Mouse (Mus musculus): ENCODE measurements around the gene Arhgap21. TPM values are rescaled to one million over a fixed set of nuclear protein-coding genes. Genes with fewer than 3 reads are reported as not detected.
"Not testable (repeated sequence)": the region's sequence is repeated elsewhere in the genome, so short reads cannot be mapped to it uniquely, and the experiment has no call there.

Gene Arhgap21
- polyA plus RNA-seq, 1 experiment from 2014 or later: 40.9 TPM

DNA sequence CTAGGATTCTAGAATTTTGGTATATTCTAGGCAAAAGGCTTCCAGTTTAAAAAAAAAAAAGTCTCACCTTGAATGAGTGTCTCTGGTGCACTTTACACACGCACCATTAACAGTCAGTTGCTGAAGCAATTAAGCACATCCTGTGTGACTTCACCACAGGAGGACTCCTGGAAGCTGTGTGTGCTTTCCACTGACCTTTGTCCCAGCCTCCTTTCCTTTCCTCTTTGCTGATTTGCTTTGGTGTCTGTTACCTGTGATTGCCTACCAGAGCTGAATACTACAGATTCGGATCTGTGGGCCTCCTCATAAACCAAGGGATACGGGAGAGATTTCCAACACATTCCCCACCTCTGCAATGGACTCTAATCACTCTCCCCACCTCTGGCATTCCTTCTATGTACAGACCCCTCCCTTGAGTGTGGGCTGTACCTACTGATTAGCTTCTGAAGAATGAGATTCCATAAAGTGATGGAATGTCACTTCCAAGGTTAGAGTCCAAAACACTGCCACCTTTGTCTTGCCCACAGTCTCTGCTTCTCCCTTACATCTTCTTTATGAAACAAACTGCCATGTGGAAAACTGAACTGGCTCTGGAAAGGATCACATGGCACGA, 32.0 kb downstream of the Arhgap21 start:
- H3K27me3 ChIP-seq (ENCODE audit: control insufficient read depth, insufficient read depth, low read depth, low read length): no peaks in the 10 kb centered on the region
- H3K27ac ChIP-seq (ENCODE audit: low read length): no peak overlapping the region
- H3K9me3 ChIP-seq (replicated peaks; ENCODE audit: control insufficient read depth, low read length, poor library complexity, severe bottlenecking): no peaks in the 10 kb centered on the region
- H3K4me2 ChIP-seq (ENCODE audit: low read length): no peak overlapping the region
- no peaks in the 10 kb centered on the region for H3K36me3 ChIP-seq (ENCODE audit: control insufficient read depth, insufficient read depth, low read length)
- no peak overlapping the region for H3K9ac ChIP-seq (ENCODE audit: low read depth, low read length)
- WGBS: 77% methylated on average over 4 of the region's 4 CpGs
- H3K4me1 ChIP-seq (ENCODE audit: control insufficient read depth, insufficient read depth, low read length): peaks cover 13% of the 10 kb centered on the region
- ATAC-seq: no peak
- H3K4me3 ChIP-seq (ENCODE audit: low read depth, low read length): no peak overlapping the region

DNA sequence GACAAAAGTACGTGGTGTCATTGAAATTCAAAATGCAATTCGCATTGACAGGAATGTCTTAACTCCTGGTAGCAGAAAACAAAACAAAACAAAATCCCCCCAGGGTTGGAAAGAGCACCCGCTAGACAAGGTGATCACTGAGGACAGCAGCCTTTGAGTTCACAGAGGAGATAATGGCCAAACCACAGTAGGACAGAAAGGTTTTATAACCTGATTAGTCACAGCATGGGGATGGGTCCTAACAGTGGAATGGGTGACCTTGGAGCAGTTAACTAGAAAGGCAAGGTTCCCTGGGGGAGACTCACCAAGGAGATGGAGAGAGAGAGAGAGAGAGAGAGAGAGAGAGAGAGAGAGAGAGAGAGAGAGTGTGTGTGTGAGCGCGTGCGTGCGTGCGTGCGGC, 34.3 kb downstream of the Arhgap21 start:
- Histone ChIP-seq H3K9me3 (replicated peaks; ENCODE audit: control insufficient read depth, low read length, poor library complexity, severe bottlenecking) (no peaks in the 10 kb centered on the region), H3K4me3 (ENCODE audit: low read depth, low read length) (no peak overlapping the region), H3K36me3 (ENCODE audit: control insufficient read depth, insufficient read depth, low read length) (no peaks in the 10 kb centered on the region), H3K4me2 (ENCODE audit: low read length) (no peak overlapping the region), H3K27ac (ENCODE audit: low read length) (no peak overlapping the region), H3K4me1 (ENCODE audit: control insufficient read depth, insufficient read depth, low read length) (peaks cover 8% of the 10 kb centered on the region), H3K27me3 (ENCODE audit: control insufficient read depth, insufficient read depth, low read depth, low read length) (no peaks in the 10 kb centered on the region), H3K9ac (ENCODE audit: low read depth, low read length) (no peak overlapping the region)
- 33% methylated on average over 9 of the region's 9 CpGs for WGBS
- no peak for ATAC-seq

DNA sequence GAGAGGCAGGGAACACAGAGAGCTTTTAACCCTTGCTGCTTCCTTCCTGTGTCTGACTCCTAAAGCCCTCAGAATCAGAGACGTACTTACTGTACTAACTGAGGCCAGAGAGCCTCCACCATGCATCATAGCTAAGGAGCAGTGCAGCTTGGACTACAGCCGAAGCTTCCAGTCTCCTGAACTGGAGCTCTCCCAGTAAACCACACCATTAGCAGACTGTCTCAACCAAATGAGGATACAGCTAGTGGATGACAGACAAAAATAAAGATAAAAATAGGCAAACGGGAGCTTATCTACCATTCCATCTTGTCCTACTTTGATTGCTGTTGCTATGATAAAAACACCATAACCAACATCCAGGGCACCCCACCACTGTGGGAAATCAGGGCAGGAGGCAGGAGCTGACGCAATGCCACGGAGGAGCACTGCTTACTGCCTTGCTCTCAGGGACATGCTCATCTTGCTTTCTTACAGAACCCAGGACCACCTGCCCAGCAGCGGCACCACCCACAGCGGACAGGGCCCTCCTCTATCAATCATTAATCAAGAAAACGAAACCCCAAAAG, 35.9 kb downstream of the Arhgap21 start:
- Histone ChIP-seq H3K36me3 (ENCODE audit: control insufficient read depth, insufficient read depth, low read length) (no peaks in the 10 kb centered on the region), H3K4me3 (ENCODE audit: low read depth, low read length) (no peak overlapping the region), H3K27me3 (ENCODE audit: control insufficient read depth, insufficient read depth, low read depth, low read length) (no peaks in the 10 kb centered on the region), H3K4me1 (ENCODE audit: control insufficient read depth, insufficient read depth, low read length) (peaks cover 8% of the 10 kb centered on the region), H3K4me2 (ENCODE audit: low read length) (no peak overlapping the region), H3K9ac (ENCODE audit: low read depth, low read length) (no peak overlapping the region), H3K9me3 (replicated peaks; ENCODE audit: control insufficient read depth, low read length, poor library complexity, severe bottlenecking) (no peaks in the 10 kb centered on the region), H3K27ac (ENCODE audit: low read length) (0 out of 2 replicates have a peak overlapping the region, but pooled peaks have one; percentile 17)
- no peak for ATAC-seq
- WGBS: 90% methylated on average over 8 of the region's 8 CpGs

DNA sequence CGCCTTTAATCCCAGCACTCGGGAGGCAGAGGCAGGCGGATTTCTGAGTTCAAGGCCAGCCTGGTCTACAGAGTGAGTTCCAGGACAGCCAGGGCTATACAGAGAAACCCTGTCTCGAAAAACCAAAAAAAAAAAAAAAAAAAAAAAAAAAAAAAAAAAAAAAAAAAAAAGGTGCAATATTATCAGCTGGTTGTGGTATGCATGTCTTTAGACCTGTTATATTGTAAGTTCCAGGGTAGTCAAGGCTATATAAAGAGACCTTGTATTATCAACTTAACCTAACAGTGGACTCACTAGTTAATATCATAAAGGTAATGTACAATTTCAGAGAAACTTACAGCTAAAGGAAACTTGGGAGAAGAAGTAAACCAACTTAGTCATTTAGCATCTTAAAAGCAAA, 36.9 kb downstream of the Arhgap21 start:
- not testable (repeated sequence) for ATAC-seq; H3K36me3 ChIP-seq (ENCODE audit: control insufficient read depth, insufficient read depth, low read length); H3K9me3 ChIP-seq (replicated peaks; ENCODE audit: control insufficient read depth, low read length, poor library complexity, severe bottlenecking); H3K4me2 ChIP-seq (ENCODE audit: low read length); H3K27me3 ChIP-seq (ENCODE audit: control insufficient read depth, insufficient read depth, low read depth, low read length); H3K4me1 ChIP-seq (ENCODE audit: control insufficient read depth, insufficient read depth, low read length); H3K27ac ChIP-seq (ENCODE audit: low read length); H3K9ac ChIP-seq (ENCODE audit: low read depth, low read length); H3K4me3 ChIP-seq (ENCODE audit: low read depth, low read length)
- 95% methylated on average over 3 of the region's 4 CpGs for WGBS

DNA sequence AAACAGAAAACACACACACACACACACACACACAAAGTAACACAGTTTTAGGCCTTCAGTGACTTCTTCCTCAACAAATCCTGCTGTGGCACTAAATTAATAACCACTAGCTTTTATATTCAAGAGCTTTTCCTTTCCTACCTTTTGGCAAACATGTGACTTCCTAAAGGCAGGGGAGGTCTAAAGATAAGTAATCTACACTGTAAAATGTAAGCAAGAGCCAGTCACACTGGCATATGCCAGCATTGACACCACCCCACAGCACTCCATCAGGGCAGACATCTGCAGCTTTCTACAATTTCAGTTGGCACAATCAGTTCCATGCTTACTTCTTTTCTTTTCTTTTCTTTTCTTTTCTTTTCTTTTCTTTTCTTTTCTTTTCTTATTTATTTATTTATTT, 40.2 kb downstream of the Arhgap21 start:
- no peak overlapping the region for H3K4me3 ChIP-seq (ENCODE audit: low read depth, low read length)
- no peak overlapping the region for H3K4me2 ChIP-seq (ENCODE audit: low read length)
- H3K4me1 ChIP-seq (ENCODE audit: control insufficient read depth, insufficient read depth, low read length): peaks cover 2% of the 10 kb centered on the region
- H3K36me3 ChIP-seq (ENCODE audit: control insufficient read depth, insufficient read depth, low read length): no peaks in the 10 kb centered on the region
- H3K9ac ChIP-seq (ENCODE audit: low read depth, low read length): no peak overlapping the region
- ATAC-seq: no peak
- no peak overlapping the region for H3K27ac ChIP-seq (ENCODE audit: low read length)
- no peaks in the 10 kb centered on the region for H3K9me3 ChIP-seq (replicated peaks; ENCODE audit: control insufficient read depth, low read length, poor library complexity, severe bottlenecking)
- H3K27me3 ChIP-seq (ENCODE audit: control insufficient read depth, insufficient read depth, low read depth, low read length): no peaks in the 10 kb centered on the region

DNA sequence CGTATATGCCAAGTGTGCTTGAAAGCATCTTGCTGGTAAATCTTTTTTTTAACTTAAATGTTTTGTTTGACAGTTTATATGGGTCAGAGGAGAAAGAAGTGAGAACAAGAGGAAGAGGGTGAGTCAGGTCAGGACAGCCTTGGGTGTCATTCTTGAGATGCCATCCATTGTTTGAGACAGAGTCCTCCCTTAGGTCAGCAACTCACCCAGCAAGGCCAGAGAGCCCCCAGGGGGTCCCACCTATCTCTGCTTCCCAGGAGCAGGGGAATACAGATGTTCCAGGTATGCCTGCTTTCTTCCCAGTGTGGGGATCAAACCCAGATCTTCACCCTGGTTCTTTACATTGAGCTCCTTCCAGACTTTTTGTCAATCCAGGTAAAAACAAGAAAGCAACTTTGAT, 43.7 kb downstream of the Arhgap21 start:
- no peaks in the 10 kb centered on the region for H3K9me3 ChIP-seq (replicated peaks; ENCODE audit: control insufficient read depth, low read length, poor library complexity, severe bottlenecking)
- H3K9ac ChIP-seq (ENCODE audit: low read depth, low read length): no peak overlapping the region
- H3K27ac ChIP-seq (ENCODE audit: low read length): no peak overlapping the region
- H3K27me3 ChIP-seq (ENCODE audit: control insufficient read depth, insufficient read depth, low read depth, low read length): no peaks in the 10 kb centered on the region
- no peak overlapping the region for H3K4me2 ChIP-seq (ENCODE audit: low read length)
- no peaks in the 10 kb centered on the region for H3K36me3 ChIP-seq (ENCODE audit: control insufficient read depth, insufficient read depth, low read length)
- WGBS: 90% methylated on average over 1 of the region's 1 CpGs
- peaks cover 14% of the 10 kb centered on the region for H3K4me1 ChIP-seq (ENCODE audit: control insufficient read depth, insufficient read depth, low read length)
- no peak overlapping the region for H3K4me3 ChIP-seq (ENCODE audit: low read depth, low read length)
- ATAC-seq: no peak

DNA sequence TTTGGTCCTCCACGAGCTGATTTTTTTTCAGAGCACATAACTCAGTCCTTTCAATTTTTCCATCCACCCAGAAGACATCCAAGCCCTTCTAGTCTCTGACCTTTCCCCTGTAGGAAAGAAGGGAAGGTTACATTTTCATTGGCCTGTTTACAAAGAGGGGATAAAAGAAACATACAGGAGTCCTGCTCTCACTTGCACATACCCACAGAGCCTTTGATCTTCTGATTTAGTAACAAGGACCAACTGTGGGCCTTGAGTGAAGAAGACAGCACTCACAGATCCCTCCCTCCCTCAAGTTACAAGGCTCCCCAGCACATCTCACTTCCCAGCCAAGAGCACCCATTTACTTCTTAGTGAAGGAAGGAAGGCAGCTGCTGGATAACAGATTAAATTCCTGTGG, 46.3 kb downstream of the Arhgap21 start:
- Histone ChIP-seq H3K27me3 (ENCODE audit: control insufficient read depth, insufficient read depth, low read depth, low read length) (no peaks in the 10 kb centered on the region), H3K9me3 (replicated peaks; ENCODE audit: control insufficient read depth, low read length, poor library complexity, severe bottlenecking) (no peaks in the 10 kb centered on the region), H3K36me3 (ENCODE audit: control insufficient read depth, insufficient read depth, low read length) (no peaks in the 10 kb centered on the region), H3K4me2 (ENCODE audit: low read length) (no peak overlapping the region), H3K27ac (ENCODE audit: low read length) (peak overlapping the region; percentile 7; the same call in 1 of the 2 replicates), H3K4me1 (ENCODE audit: control insufficient read depth, insufficient read depth, low read length) (peaks cover 14% of the 10 kb centered on the region), H3K9ac (ENCODE audit: low read depth, low read length) (no peak overlapping the region), H3K4me3 (ENCODE audit: low read depth, low read length) (no peak overlapping the region)
- WGBS: 9% methylated on average over 1 of the region's 1 CpGs
- ATAC-seq: peak; percentile 46; the same call in 1 of the 2 replicates

DNA sequence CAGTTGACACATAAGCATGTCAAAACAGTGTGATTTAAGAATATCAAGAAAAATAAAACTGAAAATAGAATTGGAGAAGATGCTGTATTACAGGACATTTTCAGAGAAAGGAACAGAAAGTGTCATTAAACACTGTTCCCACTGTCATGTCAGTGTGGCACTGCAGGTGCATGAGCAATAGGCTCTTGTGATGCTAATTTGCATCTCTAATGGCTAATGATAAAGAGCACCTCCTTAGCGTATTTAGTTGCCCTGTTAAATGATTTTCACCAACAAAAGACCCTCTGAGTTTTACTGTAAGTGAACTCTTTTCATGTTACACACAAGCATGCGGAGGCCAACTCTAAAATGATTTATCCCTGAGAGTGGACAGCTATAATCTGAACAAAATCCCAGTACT, 47.1 kb downstream of the Arhgap21 start:
- Histone ChIP-seq H3K9me3 (replicated peaks; ENCODE audit: control insufficient read depth, low read length, poor library complexity, severe bottlenecking) (no peaks in the 10 kb centered on the region), H3K27ac (ENCODE audit: low read length) (no peak overlapping the region), H3K27me3 (ENCODE audit: control insufficient read depth, insufficient read depth, low read depth, low read length) (no peaks in the 10 kb centered on the region), H3K36me3 (ENCODE audit: control insufficient read depth, insufficient read depth, low read length) (no peaks in the 10 kb centered on the region), H3K4me3 (ENCODE audit: low read depth, low read length) (no peak overlapping the region), H3K4me1 (ENCODE audit: control insufficient read depth, insufficient read depth, low read length) (peaks cover 14% of the 10 kb centered on the region), H3K4me2 (ENCODE audit: low read length) (no peak overlapping the region), H3K9ac (ENCODE audit: low read depth, low read length) (no peak overlapping the region)
- no peak for ATAC-seq
- WGBS: 39% methylated on average over 2 of the region's 2 CpGs

DNA sequence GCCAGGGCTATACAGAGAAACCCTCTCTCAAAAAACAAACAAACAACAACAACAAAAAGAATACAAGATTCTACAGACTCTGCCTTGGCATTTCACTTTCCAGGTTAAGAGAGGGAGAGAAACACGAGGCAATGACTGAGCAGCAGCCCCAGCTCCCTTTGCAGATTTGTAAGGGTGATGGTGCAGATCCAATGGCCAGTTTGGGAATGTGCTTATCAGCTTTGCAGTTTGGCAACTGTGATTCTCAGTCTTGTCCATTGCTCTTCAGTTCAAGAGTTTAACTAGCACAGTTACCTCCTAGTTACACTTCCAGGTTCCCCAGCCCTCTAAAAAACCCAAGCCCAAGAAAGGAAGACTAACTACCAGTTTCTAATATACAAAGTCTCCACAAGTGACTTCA, 47.7 kb downstream of the Arhgap21 start:
- Histone ChIP-seq H3K27me3 (ENCODE audit: control insufficient read depth, insufficient read depth, low read depth, low read length) (no peaks in the 10 kb centered on the region), H3K9me3 (replicated peaks; ENCODE audit: control insufficient read depth, low read length, poor library complexity, severe bottlenecking) (no peaks in the 10 kb centered on the region), H3K4me3 (ENCODE audit: low read depth, low read length) (no peak overlapping the region), H3K36me3 (ENCODE audit: control insufficient read depth, insufficient read depth, low read length) (no peaks in the 10 kb centered on the region), H3K27ac (ENCODE audit: low read length) (no peak overlapping the region), H3K4me1 (ENCODE audit: control insufficient read depth, insufficient read depth, low read length) (peaks cover 14% of the 10 kb centered on the region), H3K9ac (ENCODE audit: low read depth, low read length) (no peak overlapping the region), H3K4me2 (ENCODE audit: low read length) (no peak overlapping the region)
- ATAC-seq: no peak
- 61% methylated on average over 1 of the region's 1 CpGs for WGBS
